Mouse (Mus musculus) E14TG2a.4 (cell line): ENCODE measurements around the gene Angel2.

Experiments
- CTCF ChIP-seq: conservative IDR thresholded peaks from 2 replicates; pipeline ENCODE4 v1.5.1; 2014; ENCODE audit warnings: low read length
- NANOG ChIP-seq: IDR thresholded peaks from 2 replicates; pipeline ENCODE4 v1.6.1; 2014; ENCODE audit warnings: borderline replicate concordance, low read length, mixed read lengths
- POU5F1 ChIP-seq: IDR thresholded peaks from 2 replicates; pipeline ENCODE4 v1.6.1; 2014; ENCODE audit warnings: low read length, borderline replicate concordance

- no peak for TF ChIP-seq CTCF
- no peak for TF ChIP-seq NANOG
- no peak for TF ChIP-seq POU5F1
These were observed 38.9 kb upstream of the Angel2 start for GRCm38 (mm10) chr1:190886014-190886413.
